Mouse (Mus musculus) common myeloid progenitor, adult 5-6 weeks (primary cell): Measurements from ENCODE around the gene Klrg1. TPM values are rescaled to one million over a fixed set of nuclear protein-coding genes. Genes with fewer than 3 reads are reported as not detected.
A peak's percentile ranks its signal among the peaks of the same experiment; 100 is the strongest.

Experiments
- ATAC-seq: replicated peaks from 2 replicates; pipeline ENCODE4 v1.8.0; 2016; ENCODE audit warnings: low read depth, mild to moderate bottlenecking, moderate TSS enrichment, inconsistent platforms; ENCODE audit not compliant: poor library complexity, severe bottlenecking
- total RNA-seq: library from RNA; stranded (forward); fragments of 200-1000, 187-1606 nt; gene quantifications from 2 replicates; pipeline ENCODE4 v1.2.3, GENCODE M21; 2017

Gene Klrg1
- not detected in 2 replicates for total RNA-seq

DNA sequence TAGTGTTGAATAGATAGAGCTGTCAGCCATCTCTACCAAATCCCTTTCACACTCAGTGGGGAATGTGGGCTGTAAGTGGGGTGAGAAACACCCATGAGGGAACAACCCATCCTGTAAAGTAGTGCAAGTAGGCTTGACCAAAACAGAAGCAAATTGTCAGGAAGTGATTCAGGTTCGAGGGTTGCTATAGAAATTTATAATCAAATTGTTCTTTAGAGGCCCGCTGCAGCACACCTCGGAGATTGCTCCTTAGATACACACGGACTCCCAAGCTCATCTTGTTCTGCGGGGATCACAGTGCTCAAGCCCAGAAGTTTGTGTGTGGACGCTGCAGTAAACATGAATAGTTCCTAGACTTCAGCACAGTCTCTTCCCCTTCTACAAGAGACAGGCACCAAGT is at the start of gene Klrg1:
Klrg1 (minus strand) TSS at position 101 of the 400 bp plus-strand sequence.
- no peak for ATAC-seq

DNA sequence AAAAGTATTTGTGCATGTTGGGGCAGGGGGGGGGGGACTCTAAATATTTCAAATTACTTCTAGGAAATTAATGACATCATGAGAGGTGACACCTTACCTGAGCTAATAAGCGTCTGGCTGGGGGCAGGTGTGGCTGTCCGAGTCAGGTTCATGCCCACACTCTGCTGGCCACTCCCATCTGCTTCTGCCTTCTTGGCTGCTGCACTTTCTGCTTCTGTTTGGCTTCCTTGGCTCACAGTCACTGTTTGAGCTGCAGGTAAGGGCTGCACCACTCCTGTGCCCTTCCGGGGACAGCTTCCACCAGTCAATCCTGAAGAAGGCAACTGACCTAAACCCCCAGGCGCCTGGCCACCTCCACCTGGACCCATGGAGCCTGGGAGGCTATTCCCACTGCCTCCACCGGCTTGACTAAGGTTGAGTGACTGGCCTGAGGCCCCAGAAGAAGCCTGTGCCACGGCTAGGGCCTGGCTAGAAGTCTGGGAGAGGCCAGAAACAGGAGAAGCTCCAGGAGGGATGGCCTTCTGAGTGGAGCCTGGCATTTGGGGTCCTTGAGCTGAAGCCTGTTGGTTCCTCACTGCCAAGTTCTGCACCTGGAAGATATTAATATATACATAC is 42.8 kb upstream of the Klrg1 start:
- ATAC-seq = no peak

DNA sequence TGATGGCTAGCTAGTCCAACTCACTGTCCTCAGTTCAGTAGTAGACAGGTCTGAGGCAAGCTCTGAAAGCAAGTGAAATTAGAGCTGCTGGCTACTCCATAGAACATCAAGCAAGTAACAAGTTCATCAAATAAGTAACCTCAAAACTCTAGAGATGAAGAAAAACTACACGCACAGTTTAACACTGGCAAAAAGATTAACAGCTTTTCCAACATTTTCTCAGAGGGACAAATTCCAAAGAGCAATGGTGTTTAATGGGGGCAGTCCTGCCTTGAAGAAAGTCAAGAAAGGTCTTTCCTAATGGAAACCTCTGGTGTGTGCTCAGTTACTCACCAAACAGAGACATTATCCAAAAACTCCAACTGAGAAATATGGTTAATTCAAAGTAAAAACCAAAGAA is 36.0 kb upstream of the Klrg1 start:
- no peak for ATAC-seq

DNA sequence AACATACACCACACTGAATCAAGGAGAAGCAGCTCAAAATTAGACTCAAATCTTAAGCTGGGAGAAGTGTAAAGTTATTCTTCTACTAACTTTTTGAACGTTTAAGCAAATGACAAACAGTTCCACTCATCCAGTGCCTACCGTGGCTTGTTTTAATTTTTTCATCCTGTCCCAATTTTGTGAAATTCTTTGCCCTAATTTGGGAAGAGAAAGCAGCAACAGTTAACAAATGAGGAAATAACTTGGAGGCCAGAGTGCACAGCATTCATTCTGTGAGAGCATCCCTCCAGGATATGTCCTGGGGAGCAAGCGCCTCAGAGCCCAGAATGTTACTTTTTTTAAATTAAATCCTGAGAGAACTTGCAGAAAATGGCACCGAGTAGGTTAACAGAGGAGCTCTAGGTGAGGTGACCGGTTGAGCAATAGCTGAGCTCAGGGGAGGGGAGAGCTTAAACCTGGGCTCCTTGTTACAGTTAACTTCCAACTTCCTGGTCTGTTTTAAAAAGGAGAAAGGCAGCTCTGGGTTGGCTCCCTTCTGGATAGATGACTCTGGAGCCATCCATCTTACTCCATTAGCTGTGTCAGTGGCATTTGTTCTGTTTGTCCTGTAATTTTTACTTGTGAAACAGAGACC is 27.6 kb upstream of the Klrg1 start:
- no peak for ATAC-seq

DNA sequence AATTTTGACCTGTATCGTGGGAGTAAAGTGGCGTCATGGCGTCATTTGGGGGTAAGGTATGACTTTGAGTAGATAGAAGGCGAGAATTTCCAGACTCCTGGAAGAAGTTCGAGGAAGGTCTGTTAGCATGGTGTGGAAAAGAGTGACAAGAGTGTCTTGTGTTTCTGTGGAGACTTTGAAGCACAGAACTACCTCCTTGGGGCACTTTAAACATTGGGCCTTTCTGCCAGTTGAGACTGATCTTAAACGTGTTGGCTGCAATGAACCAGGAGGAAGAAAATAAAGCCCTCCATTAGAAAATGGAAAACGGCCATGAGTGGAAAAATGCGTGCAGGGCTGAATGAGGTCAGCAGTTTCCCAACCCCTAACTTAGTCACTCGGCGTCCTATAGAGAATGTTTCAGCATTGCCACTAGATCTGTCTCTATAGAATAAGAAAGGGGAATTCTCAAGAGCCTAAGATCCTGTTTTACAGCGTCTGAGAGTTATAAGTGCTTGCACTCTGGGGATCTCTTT is 26.8 kb upstream of the Klrg1 start:
- ATAC-seq = peak; percentile 8

DNA sequence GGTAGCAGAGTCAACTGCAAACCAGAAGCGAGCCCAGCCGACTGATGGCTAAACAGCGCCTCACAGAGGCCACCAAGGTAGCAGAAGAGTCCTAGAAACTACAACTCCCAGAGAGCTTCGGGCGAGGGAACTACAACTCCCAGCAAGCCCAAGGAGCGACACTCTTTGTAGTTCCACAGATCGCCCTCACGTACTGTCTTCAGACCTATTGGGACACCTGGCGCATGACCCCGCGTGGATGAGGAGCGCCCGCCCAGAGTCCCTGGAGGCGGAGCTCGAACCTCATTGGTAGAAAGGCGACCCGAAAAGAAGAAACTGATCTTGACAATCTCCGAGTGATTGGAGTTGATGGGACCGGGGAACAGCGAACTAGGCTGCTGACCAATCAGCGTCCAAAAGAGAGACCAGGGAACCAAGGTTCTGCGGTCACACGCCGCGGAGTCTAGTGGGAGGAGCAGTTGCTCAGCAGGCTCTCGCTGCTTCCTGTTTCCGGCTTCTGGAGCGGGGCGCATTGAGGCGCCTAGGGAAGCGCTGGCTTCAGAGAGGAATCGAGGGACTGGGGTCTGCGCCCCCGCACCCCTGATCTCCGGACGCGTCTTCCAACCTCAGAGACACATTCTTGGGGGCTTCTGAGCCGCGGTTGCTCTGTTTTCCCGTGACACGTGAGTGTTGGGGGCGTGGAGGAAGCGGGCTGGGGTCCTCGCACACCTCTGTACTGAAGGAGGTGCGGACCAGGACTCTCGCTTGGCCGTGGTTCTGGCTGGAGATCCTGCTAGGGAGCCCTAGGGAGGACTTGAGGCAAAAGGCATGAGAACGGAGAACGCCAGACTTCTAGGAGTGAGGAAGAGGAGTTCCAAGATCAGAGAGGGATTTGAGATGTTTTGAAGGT is 26.1 kb upstream of the Klrg1 start, which contains the start of gene M6pr:
M6pr (plus strand) TSS at position 216 of the 889 bp plus-strand sequence.
- ATAC-seq = peak; percentile 88

DNA sequence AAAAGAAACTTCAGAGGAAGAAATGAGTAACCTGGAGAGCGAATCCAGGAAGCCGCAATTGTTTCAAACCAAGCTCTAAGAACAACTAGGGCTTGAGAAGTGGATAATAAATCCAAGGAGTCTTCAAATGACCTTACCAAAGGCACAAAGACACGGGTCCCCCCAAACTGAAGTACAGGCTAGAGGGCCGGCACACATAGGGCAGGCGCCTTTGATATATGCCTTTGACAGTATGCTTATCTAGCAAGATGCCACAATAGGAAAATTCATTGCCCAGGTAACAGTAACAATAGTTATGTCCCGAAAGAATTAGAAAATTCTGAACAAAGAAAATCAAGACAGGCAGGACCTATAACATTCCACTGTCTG is 25.4 kb upstream of the Klrg1 start:
- ATAC-seq = no peak

DNA sequence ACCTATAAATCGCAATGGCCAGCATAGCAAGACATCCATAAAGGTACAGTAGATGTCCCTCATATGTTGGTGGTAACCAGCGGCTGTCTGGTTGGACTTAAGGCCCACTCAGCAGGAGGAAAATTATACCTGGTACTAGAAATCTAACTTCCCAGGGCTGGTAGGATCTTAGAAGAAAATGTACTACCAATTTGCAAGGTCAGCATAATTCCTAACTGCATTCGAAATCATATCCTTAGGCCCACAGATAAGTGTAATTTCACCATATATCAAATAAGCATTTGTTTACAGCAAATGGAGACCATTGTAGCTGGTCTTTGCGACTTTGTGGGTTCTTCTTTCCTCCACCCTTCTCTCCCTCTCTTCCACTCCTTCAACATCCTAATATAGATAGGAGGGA is 24.0 kb upstream of the Klrg1 start:
- no peak for ATAC-seq

DNA sequence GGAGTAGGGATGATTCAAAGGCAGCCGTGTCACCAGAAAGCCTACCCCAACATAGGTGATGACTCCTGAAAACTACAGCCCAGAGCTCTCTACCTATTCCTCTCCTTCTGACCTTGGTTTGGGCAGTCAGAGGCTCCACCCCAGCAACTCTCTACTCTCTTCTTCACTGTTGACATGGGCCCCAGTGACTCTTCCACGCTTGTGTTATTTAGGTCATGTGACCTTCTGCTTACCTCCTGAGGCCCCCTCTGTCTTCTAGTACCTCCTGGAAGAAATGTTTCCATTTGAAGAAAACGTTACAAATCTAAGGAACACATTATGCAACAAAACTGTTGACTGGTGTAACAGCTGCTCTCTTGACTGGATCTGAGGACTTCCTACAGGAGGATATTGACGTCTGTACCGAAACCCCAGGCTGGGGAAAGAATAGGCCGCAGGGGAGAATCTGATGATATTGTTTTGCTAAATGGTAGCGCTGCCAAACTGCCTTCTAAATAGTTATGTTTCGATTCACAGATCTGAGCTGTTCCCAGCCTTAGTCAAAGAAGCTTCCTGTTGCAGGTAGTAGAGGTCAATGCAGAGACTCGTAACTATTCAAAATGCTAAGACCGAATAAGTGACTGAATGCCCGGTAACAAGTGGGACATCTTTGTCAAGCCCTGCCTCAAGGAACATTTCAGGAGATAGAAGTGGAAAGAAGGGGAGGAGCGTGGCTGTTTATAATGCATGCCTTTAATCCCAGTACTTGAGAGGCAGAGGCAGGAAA is 22.3 kb upstream of the Klrg1 start:
- no peak for ATAC-seq

DNA sequence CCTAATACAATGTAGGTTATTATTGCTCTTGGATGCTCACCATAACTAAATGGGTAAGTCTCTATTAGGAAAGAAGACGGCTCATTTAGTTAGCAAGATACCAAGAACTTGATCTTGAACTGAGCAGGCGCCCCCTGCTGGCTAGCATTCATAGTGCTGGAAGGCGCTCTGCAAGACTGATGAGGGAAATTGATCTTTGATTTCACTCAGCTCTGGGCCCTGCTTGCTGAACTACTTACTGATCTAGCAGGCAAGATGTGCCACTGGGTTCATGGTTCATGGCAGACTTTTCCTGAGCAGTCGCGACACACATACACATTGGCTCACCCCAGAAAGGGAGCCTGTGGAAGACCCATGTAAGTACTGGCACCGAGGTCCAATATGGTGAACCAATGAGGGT is 21.7 kb upstream of the Klrg1 start:
- ATAC-seq = no peak

DNA sequence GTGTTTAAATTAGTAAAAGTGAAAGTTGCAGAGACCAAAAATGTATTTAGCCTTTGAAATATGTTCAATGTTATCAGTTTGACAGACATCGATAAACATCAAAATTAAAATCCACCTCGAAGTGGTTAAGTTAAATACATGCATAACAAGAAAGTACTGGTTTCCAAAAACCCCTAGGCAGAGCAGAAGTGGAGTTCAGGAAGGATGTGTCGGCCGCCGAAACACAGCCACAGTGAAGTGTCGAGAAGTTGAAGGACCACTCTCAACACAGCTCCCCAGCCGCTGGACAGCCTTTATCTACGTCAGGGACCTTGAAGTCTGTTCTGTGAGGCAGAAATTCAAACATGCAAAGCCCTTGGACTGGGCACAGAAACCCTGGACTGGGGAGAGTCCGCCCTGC is 20.8 kb upstream of the Klrg1 start:
- ATAC-seq = no peak

DNA sequence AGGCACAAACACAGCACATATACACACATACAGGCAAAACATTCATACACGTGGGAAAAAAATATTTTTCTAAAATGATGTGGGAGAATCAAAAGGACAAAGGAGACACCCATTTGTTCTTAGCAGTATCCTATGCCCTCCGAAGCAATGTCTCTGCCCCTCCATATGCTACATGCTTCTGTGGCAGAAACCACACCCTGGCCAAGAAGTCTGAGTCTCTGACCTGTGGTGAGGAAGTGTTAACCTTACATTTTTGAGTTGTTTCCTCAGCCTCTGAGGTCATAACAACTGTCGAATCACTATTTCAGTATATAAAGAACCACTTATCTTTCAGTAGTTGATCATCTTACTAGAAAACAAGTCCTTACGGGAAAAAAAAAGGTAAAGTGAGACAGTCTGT is 20.0 kb upstream of the Klrg1 start:
- ATAC-seq = 0 out of 2 replicates have a peak, but pooled peaks have one; percentile 16

DNA sequence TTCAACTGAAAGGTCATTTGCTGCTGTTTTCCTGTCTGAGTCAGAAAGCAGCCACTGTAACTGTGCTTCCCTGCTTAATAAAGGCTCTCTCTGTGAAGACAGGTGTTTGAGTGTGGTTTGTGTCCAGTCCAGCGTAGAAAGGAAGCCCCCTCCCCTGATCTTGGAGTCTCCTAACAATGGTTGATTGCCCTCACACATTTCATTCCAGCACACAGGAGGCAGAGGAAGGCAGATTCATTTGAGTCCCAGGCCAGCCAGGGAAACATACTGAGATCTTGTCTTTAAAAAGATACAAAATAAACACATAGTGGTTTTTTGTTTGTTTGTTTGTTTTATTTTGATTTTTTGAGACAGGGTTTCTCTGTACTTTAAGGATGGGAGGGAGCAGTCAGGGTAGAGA is 19.4 kb upstream of the Klrg1 start:
- ATAC-seq = no peak

DNA sequence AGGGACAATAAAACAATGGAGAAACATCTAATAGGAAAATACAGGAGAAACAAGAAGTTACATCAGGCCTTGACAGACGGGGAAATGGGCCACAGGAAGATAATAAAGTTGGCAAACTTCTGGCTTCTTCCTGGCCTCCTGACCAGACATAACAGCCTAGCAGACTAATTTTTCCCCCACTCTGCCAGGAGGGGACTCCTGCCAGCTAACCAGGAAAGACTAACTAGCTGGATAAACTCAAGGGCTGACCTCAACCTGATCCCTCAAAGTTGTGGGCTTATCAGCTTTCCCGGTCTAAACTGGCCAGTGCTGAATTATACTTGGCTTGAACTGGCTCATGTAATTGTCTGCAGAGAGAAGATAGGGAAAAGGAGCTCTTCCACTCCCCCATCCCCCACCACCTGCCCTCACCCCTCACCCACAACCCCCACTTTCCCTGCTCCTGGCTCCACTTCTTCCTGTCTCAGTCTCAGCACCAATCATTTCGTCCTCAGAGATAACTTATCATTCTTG is 17.0 kb upstream of the Klrg1 start:
- ATAC-seq = peak; percentile 40

DNA sequence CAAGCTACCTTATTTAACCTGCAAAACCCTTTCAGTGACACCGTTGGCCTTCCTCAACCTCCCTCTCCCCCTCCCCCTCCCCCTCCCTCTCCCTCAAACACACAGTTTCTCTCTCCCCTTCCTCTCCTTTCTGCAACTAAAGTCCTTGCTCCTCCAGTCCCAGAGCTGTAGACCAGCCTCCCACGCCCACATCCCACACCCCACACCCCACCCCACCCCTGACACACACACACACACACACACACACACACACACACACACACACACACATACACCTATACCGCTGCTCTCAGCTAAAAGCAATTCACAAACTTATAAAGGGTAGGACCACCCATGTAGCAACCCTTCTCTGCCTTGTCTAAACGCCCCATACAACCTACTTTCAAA is 15.5 kb upstream of the Klrg1 start:
- ATAC-seq = no peak

DNA sequence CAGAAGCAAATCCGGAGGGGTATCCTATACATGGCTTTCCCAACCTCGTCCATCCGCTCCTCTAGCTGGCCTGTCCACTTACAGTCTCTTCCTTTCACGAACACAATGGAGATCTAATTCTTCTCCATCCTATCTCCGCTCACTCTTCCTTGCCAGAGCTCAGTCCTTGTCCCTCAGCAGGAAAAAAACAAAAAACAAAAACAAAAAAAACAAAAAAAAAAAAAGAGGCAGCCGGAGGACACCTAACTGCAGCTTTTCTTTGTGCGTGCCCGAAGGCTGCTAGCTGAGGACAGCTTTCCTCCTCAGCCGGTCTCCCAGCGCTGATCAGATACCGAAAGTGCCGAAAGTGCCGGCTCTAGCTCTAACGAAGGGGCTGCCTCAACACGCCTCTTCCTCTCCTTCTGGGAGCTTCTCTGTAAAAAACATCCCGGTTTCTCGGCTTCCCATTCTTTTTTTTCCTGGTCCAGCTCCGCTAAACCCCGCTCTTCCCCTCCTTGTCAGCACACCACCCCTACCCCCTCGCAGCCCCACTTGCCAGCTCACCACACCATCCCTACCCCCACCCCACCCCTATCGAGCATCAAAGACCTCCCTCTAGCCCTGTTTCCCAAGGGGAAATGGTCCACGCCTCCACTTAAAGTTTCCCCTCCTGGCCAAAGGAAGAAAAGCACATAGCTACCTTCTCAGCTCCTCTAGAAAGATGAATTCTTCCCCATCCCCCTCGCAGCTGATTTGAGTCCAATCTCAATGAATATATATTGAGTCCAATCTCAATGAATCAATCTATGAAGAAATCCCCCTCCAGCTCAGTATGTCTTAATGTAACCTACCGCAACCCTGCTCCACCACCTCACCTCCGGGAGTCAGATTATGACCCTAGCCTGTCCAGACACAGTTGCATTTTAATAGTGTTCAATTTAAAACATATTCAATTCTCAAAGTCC is 14.9 kb upstream of the Klrg1 start:
- peak; percentile 62 for ATAC-seq

DNA sequence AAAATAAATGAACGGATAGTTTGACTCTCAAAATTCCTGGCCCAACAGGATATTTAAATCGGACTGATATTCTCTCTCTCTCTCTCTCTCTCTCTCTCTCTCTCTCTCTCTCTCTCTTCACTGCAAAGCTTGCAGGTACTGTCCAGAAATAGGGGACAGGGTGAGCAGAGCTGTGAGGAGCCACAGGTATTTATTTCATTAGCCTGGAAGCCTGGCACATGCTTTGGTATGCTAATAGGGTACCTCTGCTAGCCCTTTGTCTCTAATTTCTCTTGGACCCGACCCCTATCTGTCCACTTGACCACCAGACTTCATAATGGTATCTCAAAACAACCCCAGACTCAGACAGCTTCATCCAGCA is 14.2 kb upstream of the Klrg1 start:
- no peak for ATAC-seq

DNA sequence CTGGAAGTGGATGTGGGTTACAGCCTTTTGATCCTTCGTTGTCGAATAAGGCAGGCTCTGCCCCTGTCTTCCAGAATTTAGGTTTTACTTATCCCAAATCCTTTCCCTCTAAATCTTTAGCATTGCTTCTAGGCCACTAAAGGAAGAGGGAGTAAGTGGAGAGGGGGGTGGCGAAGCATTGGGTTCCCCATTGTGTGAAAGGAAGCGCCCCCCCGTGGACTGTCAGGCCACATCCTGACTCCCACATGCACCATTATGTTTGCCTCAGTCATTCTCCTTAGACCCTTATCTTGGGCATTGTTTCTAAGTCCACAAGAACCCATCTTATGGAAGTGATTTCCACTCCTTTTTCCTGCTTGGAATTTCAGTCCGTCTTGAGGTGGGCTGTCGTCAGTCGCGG is 12.6 kb upstream of the Klrg1 start:
- ATAC-seq = no peak

DNA sequence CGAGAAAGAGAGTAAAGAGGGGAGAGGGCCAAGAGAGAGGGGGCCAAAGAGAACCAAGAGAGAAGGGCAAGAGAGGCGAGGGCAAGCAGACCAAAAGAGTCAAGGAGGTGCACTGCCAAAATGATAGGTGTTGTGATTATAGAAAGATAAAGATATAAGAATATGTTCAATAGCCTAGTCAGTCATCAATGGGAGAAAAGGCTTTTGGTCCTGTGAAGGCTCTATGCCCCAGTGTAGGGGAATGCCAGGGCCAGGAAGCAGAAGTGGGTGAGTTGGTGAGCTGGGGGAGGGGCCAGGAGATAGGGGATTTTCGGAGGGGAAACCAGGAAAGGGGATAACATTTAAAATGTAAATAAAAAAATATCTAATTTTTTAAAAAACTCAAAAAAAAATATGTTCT is 11.6 kb upstream of the Klrg1 start:
- no peak for ATAC-seq
